Mouse (Mus musculus): ENCODE data around the gene Tcte2. TPM values are rescaled to one million over a fixed set of nuclear protein-coding genes. Genes with fewer than 3 reads are reported as not detected.
"Not testable (repeated sequence)": the region's sequence is repeated elsewhere in the genome, so short reads cannot be mapped to it uniquely, and the experiment has no call there.

Gene Tcte2
- total RNA-seq, 2 experiments from 2014 or later = 4.0 to 4.2 TPM

GRCm38 (mm10) chr17:13694181-13694580 is 67.4 kb downstream of the Tcte2 start:
- DNase-seq = no peak
- intact Hi-C loops (cut with DNase I) = no loop called here

GRCm38 (mm10) chr17:13687656-13688055 is 74.0 kb downstream of the Tcte2 start:
- intact Hi-C loops (cut with DNase I) = no loop called here
- DNase-seq = no peak

GRCm38 (mm10) chr17:13687086-13687485 is 74.5 kb downstream of the Tcte2 start:
- intact Hi-C loops (cut with DNase I) = no loop called here
- no peak for DNase-seq

GRCm38 (mm10) chr17:13685621-13686020 is 76.0 kb downstream of the Tcte2 start:
- no peak for DNase-seq
- intact Hi-C loops (cut with DNase I) = no loop called here

GRCm38 (mm10) chr17:13684256-13684655 is 77.4 kb downstream of the Tcte2 start:
- DNase-seq = no peak
- intact Hi-C loops (cut with DNase I) = loop anchor here (5.0 kb wide), 3 partner anchors 58 to 212 kb away; no protein-coding TSS in a partner anchor

- DNase-seq = peak; percentile 82 to 83
- intact Hi-C loops (cut with DNase I) = loop anchor here (2.0 to 5.0 kb wide), 4 partner anchors 59 to 211 kb away; no protein-coding TSS in a partner anchor
Observed at GRCm38 (mm10) chr17:13683411-13684174, 78.0 kb downstream of the Tcte2 start.

- intact Hi-C loops (cut with DNase I) = loop anchor here (2.0 to 5.0 kb wide), 4 partner anchors 59 to 211 kb away; no protein-coding TSS in a partner anchor
- no peak for DNase-seq
Observed at GRCm38 (mm10) chr17:13683027-13683410, 78.6 kb downstream of the Tcte2 start.

- peak in 1 of 2 experiments; percentile 51 for DNase-seq
- intact Hi-C loops (cut with DNase I) = loop anchor here (2.0 to 5.0 kb wide), 4 partner anchors 60 to 210 kb away; no protein-coding TSS in a partner anchor
Observed at GRCm38 (mm10) chr17:13682378-13683026, 79.1 kb downstream of the Tcte2 start.

- intact Hi-C loops (cut with DNase I) = loop anchor here (2.0 to 5.0 kb wide), 4 partner anchors 61 to 209 kb away; no protein-coding TSS in a partner anchor
- DNase-seq = no peak
Observed at GRCm38 (mm10) chr17:13681686-13682085, 79.9 kb downstream of the Tcte2 start.

- no peak for DNase-seq
- intact Hi-C loops (cut with DNase I) = loop anchor here (5.0 kb wide), 3 partner anchors 61 to 209 kb away; no protein-coding TSS in a partner anchor
Observed at GRCm38 (mm10) chr17:13681126-13681525, 80.5 kb downstream of the Tcte2 start.

GRCm38 (mm10) chr17:13680318-13680717 is 81.3 kb downstream of the Tcte2 start:
- no peak for DNase-seq
- intact Hi-C loops (cut with DNase I) = loop anchor here (5.0 kb wide), 3 partner anchors 62 to 208 kb away; no protein-coding TSS in a partner anchor

- intact Hi-C loops (cut with DNase I) = loop anchor here (5.0 kb wide), 3 partner anchors 63 to 207 kb away; no protein-coding TSS in a partner anchor
- DNase-seq = no peak
Observed at GRCm38 (mm10) chr17:13679725-13680124, 81.9 kb downstream of the Tcte2 start.

- no peak for DNase-seq
- intact Hi-C loops (cut with DNase I) = no loop called here
Observed at GRCm38 (mm10) chr17:13677225-13678148, 84.1 kb downstream of the Tcte2 start.

- DNase-seq; intact Hi-C loops (cut with DNase I): not testable (repeated sequence)
Observed at GRCm38 (mm10) chr17:13676099-13676498, 85.5 kb downstream of the Tcte2 start.

GRCm38 (mm10) chr17:13675630-13676029 is 86.0 kb downstream of the Tcte2 start:
- intact Hi-C loops (cut with DNase I) = no loop called here

GRCm38 (mm10) chr17:13674695-13675306 is 86.8 kb downstream of the Tcte2 start:
- intact Hi-C loops (cut with DNase I) = no loop called here
- no peak for DNase-seq

More at GRCm38 (mm10) chr17:13675630-13676029, 86.0 kb downstream of the Tcte2 start:
- DNase-seq = no peak

- intact Hi-C loops (cut with DNase I) = no loop called here
- no peak for DNase-seq
Observed at GRCm38 (mm10) chr17:13671732-13672131, 89.9 kb downstream of the Tcte2 start.

GRCm38 (mm10) chr17:13670227-13670626 is 91.4 kb downstream of the Tcte2 start:
- intact Hi-C loops (cut with DNase I) = no loop called here
- no peak for DNase-seq

GRCm38 (mm10) chr17:13669206-13669605 is 92.4 kb downstream of the Tcte2 start:
- intact Hi-C loops (cut with DNase I) = no loop called here
- DNase-seq = no peak
